Mouse (Mus musculus) mouse trophoblast stem cell (cell line): ENCODE data around the gene Iqch.
"Not testable (repeated sequence)": the region's sequence is repeated elsewhere in the genome, so short reads cannot be mapped to it uniquely, and the experiment has no call there.

Experiments used
- in situ Hi-C, 2 experiments: fragments of 300-500 bp; cut with MseI, MboI; formaldehyde crosslinking; loops; 2 replicates in 1 of 2; 3 replicates in 1 of 2; pipeline ENCODE4 v1.15.1; 2025

Iqch gene

GRCm38 (mm10) chr9:63568314-63568713, 34.0 kb downstream of the Iqch start:
- in situ Hi-C loops: no loop called here

- in situ Hi-C loops: no loop called here
Measured at GRCm38 (mm10) chr9:63563436-63563835, 38.9 kb downstream of the Iqch start.

- in situ Hi-C loops: no loop called here
Measured at GRCm38 (mm10) chr9:63561931-63562330, 40.4 kb downstream of the Iqch start.

- in situ Hi-C loops: no loop called here
Measured at GRCm38 (mm10) chr9:63556933-63557332, 45.4 kb downstream of the Iqch start.

GRCm38 (mm10) chr9:63556316-63556715, 46.0 kb downstream of the Iqch start:
- in situ Hi-C loops: no loop called here

GRCm38 (mm10) chr9:63555460-63555990, 46.8 kb downstream of the Iqch start:
- in situ Hi-C loops: no loop called here

- in situ Hi-C loops: no loop called here
Measured at GRCm38 (mm10) chr9:63553628-63554027, 48.7 kb downstream of the Iqch start.

- in situ Hi-C loops: not testable (repeated sequence)
Measured at GRCm38 (mm10) chr9:63550701-63551100, 51.6 kb downstream of the Iqch start.

- in situ Hi-C loops: no loop called here
Measured at GRCm38 (mm10) chr9:63548966-63549365, 53.3 kb downstream of the Iqch start.

GRCm38 (mm10) chr9:63541926-63542325, 60.4 kb downstream of the Iqch start:
- in situ Hi-C loops: no loop called here

- in situ Hi-C loops: no loop called here
Measured at GRCm38 (mm10) chr9:63541301-63541700, 61.0 kb downstream of the Iqch start.

GRCm38 (mm10) chr9:63537489-63537888, 64.8 kb downstream of the Iqch start:
- in situ Hi-C loops: no loop called here

- in situ Hi-C loops: no loop called here
Measured at GRCm38 (mm10) chr9:63535042-63535441, 67.3 kb downstream of the Iqch start.

- in situ Hi-C loops: no loop called here
Measured at GRCm38 (mm10) chr9:63534371-63534780, 67.9 kb downstream of the Iqch start.

- in situ Hi-C loops: no loop called here
Measured at GRCm38 (mm10) chr9:63532966-63533711, 69.2 kb downstream of the Iqch start.

GRCm38 (mm10) chr9:63523937-63524253, 78.4 kb downstream of the Iqch start:
- in situ Hi-C loops: no loop called here

- in situ Hi-C loops: no loop called here
Measured at GRCm38 (mm10) chr9:63523251-63523936, 78.9 kb downstream of the Iqch start.

- in situ Hi-C loops: no loop called here
Measured at GRCm38 (mm10) chr9:63512851-63513250, 89.4 kb downstream of the Iqch start.

- in situ Hi-C loops: no loop called here
Measured at GRCm38 (mm10) chr9:63511034-63511433, 91.3 kb downstream of the Iqch start.

GRCm38 (mm10) chr9:63507110-63507509, 95.2 kb downstream of the Iqch start:
- in situ Hi-C loops: no loop called here

- in situ Hi-C loops: no loop called here
Measured at GRCm38 (mm10) chr9:63503890-63504289, 98.4 kb downstream of the Iqch start.

GRCm38 (mm10) chr9:63501516-63501915, 100.8 kb downstream of the Iqch start:
- in situ Hi-C loops: no loop called here

GRCm38 (mm10) chr9:63499912-63500311, 102.4 kb downstream of the Iqch start:
- in situ Hi-C loops: no loop called here
